Mouse (Mus musculus) C2C12 (cell line): ENCODE measurements around the gene Ttc9b. TPM values are rescaled to one million over a fixed set of nuclear protein-coding genes. Genes with fewer than 3 reads are reported as not detected.

Source experiments
- H3K27me3 ChIP-seq: one replicate; pipeline ENCODE4 v1.6.1; 2011; ENCODE audit not compliant: control insufficient read depth, insufficient read depth, insufficient read length
- H3K36me3 ChIP-seq: one replicate; pipeline ENCODE4 v1.6.1; 2011; ENCODE audit not compliant: control insufficient read depth, insufficient read depth
- H3K4me3 ChIP-seq: one replicate; pipeline ENCODE4 v1.5.1; 2011; ENCODE audit warnings: mild to moderate bottlenecking, control low read depth; ENCODE audit not compliant: poor library complexity, insufficient read depth, severe bottlenecking
- H3K79me2 ChIP-seq: one replicate; pipeline ENCODE4 v1.6.1; 2011; ENCODE audit not compliant: control insufficient read depth, insufficient read depth
- H3K79me3 ChIP-seq: one replicate; pipeline ENCODE4 v1.6.1; 2011; ENCODE audit warnings: low read depth, control low read depth
- H3ac ChIP-seq: one replicate; pipeline ENCODE3; 2011; ENCODE audit warnings: low read depth; ENCODE audit not compliant: control insufficient read depth, insufficient read length
- CEBPB ChIP-seq: IDR thresholded peaks from one replicate; pipeline ENCODE4 v1.6.1; 2011; ENCODE audit warnings: low read depth, mild to moderate bottlenecking, control low read depth, moderate library complexity
- CTCF ChIP-seq: IDR thresholded peaks from one replicate; pipeline ENCODE4 v1.5.1; 2011; ENCODE audit not compliant: control insufficient read depth, insufficient read depth, insufficient read length
- FOSL1 ChIP-seq: IDR thresholded peaks from one replicate; pipeline ENCODE4 v1.8.0; 2011; ENCODE audit warnings: mild to moderate bottlenecking, low read length; ENCODE audit not compliant: poor library complexity, insufficient read depth, severe bottlenecking
- MAX ChIP-seq: IDR thresholded peaks from one replicate; pipeline ENCODE4 v1.6.1; 2011; ENCODE audit warnings: mild to moderate bottlenecking, control low read depth
- MYOD1 ChIP-seq: IDR thresholded peaks from one replicate; pipeline ENCODE4 v1.6.1; 2011; ENCODE audit warnings: low read depth; ENCODE audit not compliant: control insufficient read depth, insufficient read length
- MYOG ChIP-seq: IDR thresholded peaks from one replicate; pipeline ENCODE4 v1.6.1; 2011; ENCODE audit not compliant: control insufficient read depth, insufficient read length; ENCODE audit errors: extremely low read depth
- USF1 ChIP-seq: IDR thresholded peaks from one replicate; pipeline ENCODE4 v1.6.1; 2011; ENCODE audit warnings: low read depth, mild to moderate bottlenecking, control low read depth, moderate library complexity
- long read RNA-seq, 2 experiments: library from polyadenylated mRNA; unstranded; transcript quantifications; one replicate each; pipeline ENCODE4 v2.0.0; 2019 to 2020
- polyA plus RNA-seq: library from polyadenylated mRNA; unstranded; fragments of >200 nt; fragmentation: generic; extraction: Trizol; gene quantifications from one replicate; pipeline ENCODE4 v1.2.1, GENCODE M21; 2012; ENCODE audit warnings: missing spikeins

Gene Ttc9b
- 0.11 TPM for polyA plus RNA-seq
- long read RNA-seq, experiment 1: 0 reads
- long read RNA-seq, experiment 2: 0 reads

DNA sequence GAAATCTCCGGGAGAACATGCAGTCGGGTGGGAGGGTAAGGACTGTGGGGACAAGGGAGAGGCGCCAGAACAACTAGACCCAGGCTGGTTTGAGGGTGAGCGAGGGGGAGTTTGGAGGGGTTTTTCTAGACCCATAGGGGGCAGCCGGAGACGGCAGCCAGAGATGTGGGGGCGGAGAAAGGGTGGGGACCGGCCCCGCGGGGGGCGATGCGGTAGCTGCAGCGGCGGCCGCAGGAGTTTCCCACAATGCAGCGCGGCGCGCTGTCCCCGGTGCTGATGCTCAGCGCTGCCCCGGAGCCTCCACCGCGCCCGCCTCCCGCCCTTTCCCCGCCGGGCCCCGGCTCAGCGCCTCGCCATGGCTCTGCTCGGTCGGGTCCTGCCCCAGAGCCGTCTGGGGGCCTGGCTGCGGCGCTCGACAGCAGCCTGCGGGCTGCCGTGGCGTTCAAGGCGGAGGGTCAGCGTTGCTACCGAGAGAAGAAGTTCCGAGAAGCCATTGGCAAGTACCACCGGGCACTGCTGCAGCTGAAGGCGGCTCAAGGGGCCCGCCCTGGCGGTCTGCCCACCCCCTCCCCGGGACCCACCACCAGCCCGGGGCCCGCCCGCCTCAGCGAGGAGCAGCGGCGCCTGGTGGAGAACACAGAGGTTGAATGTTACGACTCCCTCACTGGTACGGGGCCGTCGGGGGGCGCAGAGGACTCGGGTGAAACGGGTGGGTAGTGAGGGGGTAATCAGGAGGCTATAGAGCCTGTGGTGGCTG, at the start of gene Ttc9b:
Gene Ttc9b, plus strand, starts transcription at position 235 of the 757 bp plus-strand sequence.
- Histone ChIP-seq H3K79me3 (no peaks in the 10 kb centered on the region), H3K79me2 (no peaks in the 10 kb centered on the region), H3K4me3 (no peak within 1 kb of the TSS), H3K36me3 (no peaks in the 10 kb centered on the region), H3K27me3 (peaks cover 18% of the 10 kb centered on the region), H3ac (no peak within 1 kb of the TSS)
- TF ChIP-seq FOSL1: no peak
- TF ChIP-seq CTCF: no peak
- TF ChIP-seq USF1: no peak

DNA sequence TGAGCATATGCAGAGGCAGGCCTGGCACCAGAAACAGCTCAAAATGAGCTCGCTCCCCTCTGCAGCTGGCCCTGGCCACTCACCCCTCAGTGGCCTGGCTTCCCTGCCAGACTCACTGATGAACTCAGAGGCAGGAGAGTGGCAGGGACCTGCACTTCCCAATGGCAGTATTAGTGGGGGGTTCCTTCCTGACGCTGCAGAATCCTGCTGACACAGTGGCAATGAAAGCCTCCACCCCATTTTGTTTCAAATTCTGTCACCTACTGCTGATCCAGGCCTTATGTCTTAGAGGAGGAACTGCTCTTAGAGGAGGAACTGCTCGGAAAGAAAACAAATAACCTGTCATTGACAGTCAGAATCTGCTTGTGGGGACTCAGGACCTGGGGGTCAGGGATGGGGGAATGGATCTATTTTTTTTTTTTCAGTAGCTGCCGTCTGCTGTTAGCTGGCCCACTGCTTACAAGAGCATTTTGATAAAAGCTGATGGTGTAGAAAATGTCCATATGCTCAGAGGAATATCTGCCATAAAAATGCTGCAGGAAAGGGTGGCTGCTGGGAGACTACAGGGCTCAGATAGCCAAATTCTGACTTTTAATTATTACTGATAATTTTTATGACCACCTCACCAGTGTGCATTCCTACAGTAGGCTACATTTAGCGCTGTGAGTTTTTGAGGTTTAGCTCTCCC, 48.9 kb upstream of the Ttc9b start:
- Histone ChIP-seq H3K79me3 (peaks cover 36% of the 10 kb centered on the region), H3ac (no peak overlapping the region), H3K4me3 (no peak overlapping the region), H3K27me3 (no peaks in the 10 kb centered on the region), H3K36me3 (peaks cover 10% of the 10 kb centered on the region), H3K79me2 (peaks cover 70% of the 10 kb centered on the region)
- TF ChIP-seq CTCF (no peak), MAX (no peak), CEBPB (no peak), FOSL1 (no peak), MYOG (no peak), USF1 (no peak), MYOD1 (no peak)

DNA sequence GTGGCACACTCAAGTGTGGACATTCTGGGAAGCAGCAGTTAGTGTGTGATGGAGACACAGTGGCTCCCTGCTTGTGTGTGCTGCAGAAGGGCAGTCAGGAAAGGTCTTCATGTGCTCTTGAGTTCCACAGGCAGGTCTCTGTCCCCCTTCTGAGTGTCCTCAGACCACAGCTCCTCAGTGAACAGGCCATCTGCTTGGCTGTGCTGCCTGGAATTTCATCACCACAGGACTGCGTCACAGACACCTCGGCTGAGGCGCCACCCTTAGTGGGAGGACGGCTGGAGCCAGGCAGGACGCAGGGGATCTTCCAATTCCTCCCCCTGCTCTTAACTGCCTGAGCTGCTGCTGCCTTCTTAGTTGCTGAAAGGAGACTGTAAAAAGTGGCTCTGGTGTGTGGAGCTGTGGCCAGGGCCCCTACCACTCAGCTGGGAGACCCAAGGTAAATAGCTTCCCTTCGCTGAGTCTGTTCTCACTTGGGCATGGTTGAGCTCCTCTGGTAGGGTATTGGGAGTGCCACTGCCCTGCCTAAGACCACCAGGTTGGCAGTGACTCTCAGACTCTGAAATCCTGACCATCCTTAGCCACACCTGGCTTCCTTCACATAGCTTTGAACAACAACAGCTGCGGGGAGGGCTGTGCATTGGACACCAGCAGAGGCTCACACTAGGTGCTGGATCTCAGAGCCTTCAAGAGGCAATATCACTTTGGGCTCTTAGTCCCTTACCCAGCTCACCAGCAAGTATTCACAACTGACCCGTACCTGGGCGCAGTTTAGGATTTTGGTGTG, 48.0 kb upstream of the Ttc9b start:
- H3K79me2 ChIP-seq: peaks cover 61% of the 10 kb centered on the region

DNA sequence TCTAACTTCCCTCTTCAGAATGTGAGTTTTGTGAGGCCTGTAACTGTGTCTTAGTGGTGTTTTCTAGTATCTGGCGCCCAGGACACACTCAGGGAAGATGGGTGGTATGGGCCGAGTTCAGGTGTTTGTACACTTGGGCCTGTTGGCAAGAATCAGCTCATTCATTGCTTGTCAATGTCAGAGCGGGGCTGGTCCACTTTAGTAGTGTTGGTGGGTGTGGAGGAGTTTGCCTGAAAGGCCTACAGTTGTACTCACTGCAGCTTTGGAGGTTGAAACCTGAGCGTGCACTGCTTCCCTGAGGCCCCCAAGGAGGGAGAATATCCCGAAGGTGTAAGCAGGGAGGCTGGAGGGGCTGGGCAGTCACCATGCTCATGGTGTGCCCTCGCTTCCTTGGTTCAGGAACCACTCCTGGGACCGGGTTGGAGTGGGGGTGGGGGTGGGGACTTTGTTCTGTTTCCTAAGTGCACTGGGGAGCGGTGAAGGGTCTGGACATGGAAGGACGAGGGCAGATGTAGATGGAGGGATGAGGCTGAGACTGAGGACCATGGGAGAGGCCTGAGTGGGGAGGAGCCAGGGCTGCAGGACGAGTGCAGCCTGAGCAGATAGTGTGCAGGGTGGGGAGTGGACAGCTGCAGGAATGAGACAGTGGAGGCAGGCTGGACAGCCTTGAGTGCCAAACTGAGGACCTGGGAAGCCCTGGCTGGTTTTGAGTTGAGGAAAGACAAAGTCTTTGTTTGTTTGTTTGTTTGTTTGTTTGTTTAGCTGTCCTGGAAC, 47.0 kb upstream of the Ttc9b start:
- TF ChIP-seq MAX (no peak), CEBPB (no peak), USF1 (no peak), MYOG (no peak), FOSL1 (no peak), MYOD1 (no peak), CTCF (no peak)
- Histone ChIP-seq H3K27me3 (no peaks in the 10 kb centered on the region), H3K79me3 (peaks cover 26% of the 10 kb centered on the region), H3K79me2 (peaks cover 61% of the 10 kb centered on the region), H3ac (no peak overlapping the region), H3K36me3 (peaks cover 10% of the 10 kb centered on the region), H3K4me3 (no peak overlapping the region)

More for the DNA sequence above, 48.0 kb upstream of the Ttc9b start:
- H3K36me3 ChIP-seq: peaks cover 10% of the 10 kb centered on the region
- no peak overlapping the region for H3ac ChIP-seq
- TF ChIP-seq FOSL1: no peak
- TF ChIP-seq MYOD1: no peak
- no peak for TF ChIP-seq CEBPB
- TF ChIP-seq MYOG: no peak
- TF ChIP-seq CTCF: no peak
- TF ChIP-seq USF1: no peak
- TF ChIP-seq MAX: no peak
- H3K79me3 ChIP-seq: peaks cover 30% of the 10 kb centered on the region
- H3K4me3 ChIP-seq: no peak overlapping the region
- no peaks in the 10 kb centered on the region for H3K27me3 ChIP-seq

DNA sequence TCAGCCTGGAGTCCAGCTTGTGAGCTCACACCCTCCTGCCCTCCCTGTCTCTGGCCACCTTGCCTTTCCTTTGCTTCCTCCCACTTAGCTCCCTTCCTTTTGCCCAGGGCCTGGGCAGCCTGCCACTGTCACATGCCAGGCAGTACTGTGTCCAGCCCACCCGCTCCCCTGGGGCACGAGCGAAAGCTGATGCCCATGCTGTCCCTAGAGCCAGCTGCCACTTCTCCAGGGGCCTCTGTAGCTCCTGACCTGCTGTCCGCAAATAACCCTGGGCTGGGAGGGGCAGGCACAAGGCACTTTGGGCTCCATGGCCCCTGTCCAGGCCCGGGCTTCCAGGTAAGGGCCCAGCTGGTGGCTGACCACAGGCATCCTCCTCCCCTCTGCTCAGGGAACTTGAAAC, 46.1 kb upstream of the Ttc9b start:
- Histone ChIP-seq H3K36me3 (peaks cover 10% of the 10 kb centered on the region), H3ac (no peak overlapping the region), H3K79me3 (peaks cover 18% of the 10 kb centered on the region), H3K4me3 (no peak overlapping the region), H3K27me3 (no peaks in the 10 kb centered on the region), H3K79me2 (peaks cover 56% of the 10 kb centered on the region)
- no peak for TF ChIP-seq MAX
- no peak for TF ChIP-seq CEBPB
- no peak for TF ChIP-seq MYOG
- TF ChIP-seq CTCF: no peak
- no peak for TF ChIP-seq FOSL1
- TF ChIP-seq USF1: no peak
- TF ChIP-seq MYOD1: no peak
